Mouse (Mus musculus): ENCODE measurements at regions not wholly inside any gene's neighbourhood (a gene's known extent, or its start where the extent isn't known, plus 50 kb on each side); places are given as distances from the start of the nearest gene placed in this dataset.
A peak's percentile ranks its signal among the peaks of the same experiment; 100 is the strongest.

GRCm38 (mm10) chr2:64860113-64860512, 164.7 kb downstream of the Grb14 start:
- DNase-seq (ENCODE audit: low read depth), result no peak

- peak; percentile 70 for DNase-seq (ENCODE audit: low read depth)
Measured at GRCm38 (mm10) chr2:64853918-64854317, 170.9 kb downstream of the Grb14 start.

GRCm38 (mm10) chr2:64852913-64853312, 171.9 kb downstream of the Grb14 start:
- DNase-seq (ENCODE audit: low read depth), result no peak

- no peak for DNase-seq (ENCODE audit: low read depth)
Measured at GRCm38 (mm10) chr2:64851096-64851495, 173.7 kb downstream of the Grb14 start.

GRCm38 (mm10) chr2:64850656-64851055, 174.1 kb downstream of the Grb14 start:
- no peak for DNase-seq (ENCODE audit: low read depth)

GRCm38 (mm10) chr2:64824494-64824893, 200.3 kb downstream of the Grb14 start:
- DNase-seq (ENCODE audit: low read depth), result no peak

- no peak for DNase-seq (ENCODE audit: low read depth)
Measured at GRCm38 (mm10) chr2:64823905-64824304, 200.9 kb downstream of the Grb14 start.

- DNase-seq (ENCODE audit: low read depth), result no peak
Measured at GRCm38 (mm10) chr2:64823074-64823473, 201.7 kb downstream of the Grb14 start.

GRCm38 (mm10) chr2:64818159-64818558, 206.6 kb downstream of the Grb14 start:
- DNase-seq (ENCODE audit: low read depth), result no peak

All from 416B (cell line).